Mouse (Mus musculus): Measurements from ENCODE around the gene Slc27a1. TPM values are rescaled to one million over a fixed set of nuclear protein-coding genes. Genes with fewer than 3 reads are reported as not detected.
"Not testable (repeated sequence)": the region's sequence is repeated elsewhere in the genome, so short reads cannot be mapped to it uniquely, and the experiment has no call there.

Slc27a1 gene
- polyA plus RNA-seq (2016; fragmentation: Nextera tagmentation; extraction: Ambion mirVana), result 21.8 and 30.7 TPM in 2 replicates

DNA sequence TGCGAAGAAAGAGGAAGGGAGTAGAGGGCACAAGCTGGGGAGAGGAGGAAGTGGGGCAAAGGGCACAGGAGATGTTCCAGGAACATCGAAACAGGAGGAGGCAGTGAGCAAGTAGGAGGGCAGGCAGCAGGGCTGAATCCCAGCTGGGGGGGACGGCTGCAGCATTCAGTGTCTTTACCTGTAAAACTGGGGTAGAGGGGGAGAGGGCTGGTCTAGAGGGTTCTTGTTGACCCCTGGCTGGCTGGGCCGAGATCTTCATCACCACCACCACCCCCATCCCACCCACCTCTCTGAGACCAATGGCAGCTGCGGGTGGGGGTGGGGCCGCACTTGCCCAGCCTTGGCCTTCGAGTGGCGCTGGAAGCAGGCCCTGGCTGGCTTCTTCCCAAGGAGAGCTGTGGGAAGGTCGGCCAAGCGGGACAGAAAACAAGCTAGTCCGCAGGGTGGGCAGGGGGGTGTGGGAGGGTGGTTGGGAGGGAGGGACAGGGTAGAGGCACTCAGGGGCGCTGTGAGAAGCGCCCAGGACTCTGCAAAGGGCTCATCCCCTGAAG, at the start of gene Slc27a1:
Slc27a1 (plus strand) TSS at position 496 of the 551 bp plus-strand sequence.
- Histone ChIP-seq H3K9me3 (peaks cover 8% of the 10 kb centered on the region), H3K27ac (replicated peaks) (peak within 1 kb of the TSS; percentile 79), H3K4me3 (peak within 1 kb of the TSS; percentile 71), H3K4me1 (peaks cover 33% of the 10 kb centered on the region), H3K36me3 (replicated peaks) (no peaks in the 10 kb centered on the region), H3K27me3 (replicated peaks; ENCODE audit: low read depth, poor library complexity, severe bottlenecking) (peaks cover 56% of the 10 kb centered on the region)
- 15% methylated on average over 13 of the region's 13 CpGs for WGBS
- DNase-seq (ENCODE audit: low spot score), result no peak

DNA sequence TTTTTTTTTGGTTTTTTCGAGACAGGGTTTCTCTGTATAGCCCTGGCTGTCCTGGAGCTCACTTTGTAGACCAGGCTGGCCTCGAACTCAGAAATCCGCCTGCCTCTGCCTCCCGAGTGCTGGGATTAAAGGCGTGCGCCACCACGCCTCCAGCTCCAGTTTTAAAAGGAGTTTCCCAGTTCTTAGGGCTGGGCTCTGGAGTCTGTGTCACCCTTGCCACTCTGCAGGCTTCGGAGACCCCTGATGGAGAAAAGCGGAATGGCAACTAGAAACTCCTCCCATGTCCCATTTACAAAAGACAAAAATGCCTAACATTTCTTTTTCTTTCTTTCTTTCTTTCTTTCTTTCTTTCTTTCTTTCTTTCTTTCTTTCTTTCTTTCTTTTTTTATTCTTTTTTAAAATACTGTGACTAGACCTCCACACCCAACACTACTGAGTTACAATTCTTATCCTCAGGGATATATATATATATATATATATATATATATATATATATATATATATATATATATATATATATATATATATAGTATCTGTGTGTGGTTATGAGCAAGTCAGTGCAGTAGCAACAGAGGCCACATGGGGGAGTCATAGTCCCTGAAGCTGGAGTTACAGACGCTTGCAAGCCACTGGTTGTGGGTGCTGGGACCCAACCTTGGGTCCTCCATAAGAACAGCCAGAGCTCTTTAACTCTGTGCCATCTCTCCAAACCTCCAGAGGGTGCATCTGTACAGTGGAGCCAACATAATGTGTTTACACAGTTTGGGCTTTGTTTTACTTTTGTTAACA, 49.5 kb upstream of the Slc27a1 start:
- not testable (repeated sequence) for H3K9me3 ChIP-seq; H3K4me3 ChIP-seq; H3K36me3 ChIP-seq (replicated peaks); H3K27ac ChIP-seq (replicated peaks)
- Histone ChIP-seq H3K27me3 (replicated peaks; ENCODE audit: low read depth, poor library complexity, severe bottlenecking) (peaks cover 21% of the 10 kb centered on the region), H3K4me1 (peaks cover 33% of the 10 kb centered on the region)
- peak; percentile 75 for DNase-seq (ENCODE audit: low spot score)
- WGBS, result 42% methylated on average over 10 of the region's 10 CpGs

DNA sequence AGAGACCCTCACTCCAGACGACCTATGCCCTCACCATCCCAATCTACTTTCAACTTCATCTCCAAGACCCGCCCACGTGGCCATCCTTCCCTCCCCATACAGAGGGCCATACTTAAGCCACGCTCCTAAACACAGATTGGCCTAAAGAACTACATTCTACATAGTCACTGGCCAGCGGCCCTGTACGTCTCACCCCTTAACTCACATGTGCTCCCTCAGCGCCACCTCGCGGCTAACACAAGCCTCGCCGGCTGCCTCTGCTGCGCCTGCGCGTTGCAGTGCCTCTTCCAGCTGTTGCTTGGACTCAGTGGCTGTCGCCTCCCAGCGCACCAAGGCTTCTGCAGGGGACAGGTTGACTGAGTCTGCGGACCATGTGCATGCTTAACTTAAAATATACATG, 47.0 kb upstream of the Slc27a1 start:
- Histone ChIP-seq H3K9me3 (no peaks in the 10 kb centered on the region), H3K27ac (replicated peaks) (no peak overlapping the region), H3K27me3 (replicated peaks; ENCODE audit: low read depth, poor library complexity, severe bottlenecking) (peaks cover 45% of the 10 kb centered on the region), H3K4me3 (peak overlapping the region; percentile 8), H3K4me1 (peaks cover 48% of the 10 kb centered on the region), H3K36me3 (replicated peaks) (no peaks in the 10 kb centered on the region)
- WGBS, result 4% methylated on average over 17 of the region's 17 CpGs
- peak; percentile 95 for DNase-seq (ENCODE audit: low spot score)

DNA sequence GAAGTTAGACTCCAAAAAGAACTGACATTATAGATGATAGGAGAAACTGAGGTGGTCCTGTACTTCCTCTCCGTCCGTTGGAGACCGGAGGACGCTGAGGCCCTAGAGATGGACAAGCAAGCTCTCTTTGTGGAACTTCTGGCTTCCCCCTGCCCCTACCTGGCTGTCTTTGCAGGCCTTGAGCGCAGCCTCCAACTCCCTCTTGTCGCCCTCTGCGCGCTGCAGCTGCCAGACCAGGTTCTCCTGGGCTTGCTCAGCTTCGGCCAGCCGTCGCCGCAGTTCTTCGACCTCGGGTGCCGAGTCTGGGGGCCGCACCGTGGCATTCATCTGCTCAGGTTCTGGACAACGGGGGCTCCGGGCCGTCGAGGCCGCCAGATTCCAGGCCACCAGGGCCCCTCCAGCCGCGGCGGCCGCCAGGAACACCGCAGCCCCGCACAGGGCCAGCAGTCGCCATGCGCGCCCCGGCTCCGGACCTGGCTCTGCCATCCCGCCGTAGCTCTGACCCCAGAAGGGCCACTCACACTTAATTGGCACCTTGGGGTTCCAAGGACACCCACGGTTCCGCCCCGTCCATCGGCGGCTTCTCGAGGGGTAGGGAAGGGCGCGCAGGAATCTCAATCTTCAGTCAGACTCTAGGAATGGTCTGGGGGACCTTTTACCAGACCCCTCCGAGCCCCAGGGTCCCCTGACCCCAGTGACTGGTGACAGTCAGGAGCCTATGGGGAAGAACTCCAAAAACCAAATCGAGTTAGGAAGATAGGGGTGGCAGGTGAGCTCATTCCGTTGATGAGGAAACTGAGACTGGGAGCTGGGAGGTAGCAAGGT, 43.2 kb upstream of the Slc27a1 start, which contains the start of gene Ccdc194:
Ccdc194 (minus strand) TSS at position 486 of the 825 bp plus-strand sequence.
- Histone ChIP-seq H3K27me3 (replicated peaks; ENCODE audit: low read depth, poor library complexity, severe bottlenecking) (peaks cover 68% of the 10 kb centered on the region), H3K4me3 (peak within 1 kb of the TSS; percentile 48), H3K4me1 (peaks cover 39% of the 10 kb centered on the region), H3K9me3 (no peaks in the 10 kb centered on the region), H3K27ac (replicated peaks) (peak within 1 kb of the TSS; percentile 45), H3K36me3 (replicated peaks) (no peaks in the 10 kb centered on the region)
- DNase-seq (ENCODE audit: low spot score), result peak; percentile 54
- WGBS, result 5% methylated on average over 46 of the region's 46 CpGs

DNA sequence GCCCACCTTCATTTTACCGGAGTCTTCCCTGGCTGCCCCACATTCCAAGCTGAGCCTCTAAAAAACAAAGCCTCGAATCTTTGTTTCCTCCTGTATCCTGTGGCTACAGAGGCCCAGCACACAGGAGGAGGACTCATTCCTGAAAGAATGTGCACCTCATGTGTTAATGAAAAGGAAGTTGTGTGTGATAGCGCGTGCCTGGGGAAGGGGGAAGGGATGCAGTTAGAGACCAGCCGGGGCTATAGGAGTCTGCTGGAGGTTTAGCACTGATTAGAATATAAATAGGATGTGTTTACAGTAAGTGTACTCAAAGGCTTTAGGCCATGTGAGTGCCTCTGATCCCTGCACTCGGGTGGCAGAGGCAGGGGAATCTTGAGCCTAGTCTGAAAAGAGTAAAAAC, 42.4 kb upstream of the Slc27a1 start:
- Histone ChIP-seq H3K4me1 (peaks cover 35% of the 10 kb centered on the region), H3K9me3 (no peaks in the 10 kb centered on the region), H3K36me3 (replicated peaks) (no peaks in the 10 kb centered on the region), H3K27ac (replicated peaks) (no peak overlapping the region), H3K4me3 (no peak overlapping the region), H3K27me3 (replicated peaks; ENCODE audit: low read depth, poor library complexity, severe bottlenecking) (peaks cover 68% of the 10 kb centered on the region)
- WGBS, result 8% methylated on average over 6 of the region's 6 CpGs
- DNase-seq (ENCODE audit: low spot score), result peak; percentile 46

DNA sequence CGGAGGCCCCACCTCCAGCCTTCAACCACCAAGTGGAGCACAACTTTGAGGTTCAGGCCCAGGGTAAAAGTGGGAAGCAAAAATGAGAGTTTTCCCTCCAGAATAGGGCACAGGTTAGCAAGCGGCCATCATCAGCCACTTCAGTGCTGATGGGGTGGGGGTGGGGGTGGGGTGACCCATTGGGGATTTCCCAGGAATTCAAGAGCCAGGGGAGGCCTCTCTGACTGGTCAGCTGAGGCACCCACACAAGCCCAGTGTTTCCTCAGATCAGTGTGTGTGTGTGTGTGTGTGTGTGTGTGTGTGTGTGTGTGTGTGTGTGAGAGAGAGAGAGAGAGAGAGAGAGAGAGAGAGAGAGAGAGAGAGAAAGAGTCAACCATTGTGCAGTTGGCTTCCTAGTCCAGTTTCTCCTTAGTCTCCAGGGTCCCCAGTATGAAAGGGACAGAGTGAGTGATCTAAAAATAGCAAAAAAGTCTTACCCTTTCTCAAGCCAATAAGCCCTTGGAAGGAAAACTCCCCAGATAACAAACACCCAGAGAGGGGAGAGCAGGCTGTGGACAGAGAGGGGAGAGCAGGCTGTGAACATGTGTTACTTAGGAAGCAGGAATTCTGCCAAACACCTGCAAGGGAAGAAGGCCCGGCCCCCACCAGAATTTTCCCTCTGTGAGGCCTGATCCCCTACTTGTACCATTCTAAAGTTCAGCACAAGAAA, 41.4 kb upstream of the Slc27a1 start:
- Histone ChIP-seq H3K9me3 (no peaks in the 10 kb centered on the region), H3K27ac (replicated peaks) (no peak overlapping the region; the same call in 1 of the 2 replicates), H3K4me3 (no peak overlapping the region), H3K4me1 (peaks cover 28% of the 10 kb centered on the region), H3K27me3 (replicated peaks; ENCODE audit: low read depth, poor library complexity, severe bottlenecking) (peaks cover 65% of the 10 kb centered on the region), H3K36me3 (replicated peaks) (no peaks in the 10 kb centered on the region)
- no peak for DNase-seq (ENCODE audit: low spot score)
- WGBS, result 51% methylated on average over 3 of the region's 3 CpGs

DNA sequence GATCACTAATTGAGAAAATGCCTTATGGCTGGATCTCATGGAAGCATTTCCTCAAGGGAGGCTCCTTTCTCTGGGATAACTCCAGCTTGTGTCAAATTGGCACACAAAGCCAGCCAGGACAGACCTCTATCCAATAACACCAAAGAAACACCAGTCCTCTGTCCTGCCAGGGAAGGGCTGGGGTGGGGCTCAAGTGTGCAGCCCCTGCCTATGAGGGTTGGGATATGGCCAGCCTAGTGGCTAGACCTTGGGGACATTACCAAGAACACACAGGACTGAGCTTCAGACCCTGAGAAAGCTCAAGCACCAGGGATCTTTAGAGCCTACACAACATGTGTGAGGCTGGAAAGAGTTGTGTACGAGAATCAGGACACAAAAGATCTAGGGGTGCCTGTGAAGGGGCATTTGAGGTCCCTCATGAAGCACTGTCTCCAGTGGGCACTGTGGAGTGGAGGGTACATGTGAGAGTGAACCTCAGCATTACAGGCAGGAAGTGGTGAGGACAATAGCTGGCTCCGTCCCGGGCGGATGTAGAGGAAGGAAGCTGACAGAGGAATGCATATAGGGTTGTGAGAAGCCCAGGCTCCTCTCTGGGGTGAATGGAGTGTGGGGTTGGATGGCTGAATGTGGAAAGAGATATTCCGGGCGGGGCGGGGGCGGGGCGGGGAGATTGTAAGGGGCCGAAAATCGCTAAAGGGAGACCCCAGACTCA, 40.2 kb upstream of the Slc27a1 start:
- Histone ChIP-seq H3K9me3 (no peaks in the 10 kb centered on the region), H3K27ac (replicated peaks) (peak overlapping the region; percentile 71), H3K4me3 (no peak overlapping the region), H3K4me1 (peaks cover 28% of the 10 kb centered on the region), H3K36me3 (replicated peaks) (no peaks in the 10 kb centered on the region), H3K27me3 (replicated peaks; ENCODE audit: low read depth, poor library complexity, severe bottlenecking) (peaks cover 54% of the 10 kb centered on the region)
- WGBS, result 77% methylated on average over 11 of the region's 11 CpGs
- DNase-seq (ENCODE audit: low spot score), result no peak

DNA sequence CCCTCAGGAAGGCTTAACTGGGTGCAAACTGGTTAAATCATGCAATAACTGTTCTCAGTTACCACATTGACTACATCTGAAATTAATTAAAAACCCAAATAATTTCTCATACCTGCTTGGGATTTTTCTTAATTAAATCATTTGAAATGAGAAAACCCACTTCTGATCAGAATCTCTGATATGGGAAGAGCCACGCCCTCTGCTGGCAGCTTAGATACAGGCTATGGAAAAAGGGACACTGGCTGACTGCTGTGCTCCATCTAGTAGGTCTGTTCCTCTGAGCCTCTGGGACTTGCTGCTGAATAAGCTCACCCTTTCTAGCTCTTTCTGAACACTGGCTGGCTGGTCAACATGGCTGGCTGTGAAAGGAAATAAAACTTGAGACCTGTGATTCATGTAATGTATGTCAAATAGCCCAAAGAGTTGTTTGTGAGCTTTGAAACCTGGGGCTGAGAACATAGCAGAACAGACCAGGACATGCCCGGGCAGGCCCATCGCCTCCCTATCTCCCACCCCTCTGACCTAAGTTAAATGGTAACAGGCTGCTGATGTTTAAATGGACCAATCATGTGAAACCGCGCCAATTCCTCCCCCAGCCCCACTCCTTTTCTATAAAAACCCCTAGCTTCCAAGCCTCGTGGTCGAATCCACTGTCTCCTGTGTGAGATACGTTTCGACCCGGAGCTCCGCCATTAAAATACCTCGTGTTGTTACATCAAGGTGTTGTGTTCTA, 37.8 kb upstream of the Slc27a1 start:
- not testable (repeated sequence) for H3K4me3 ChIP-seq; H3K9me3 ChIP-seq; H3K27ac ChIP-seq (replicated peaks); H3K36me3 ChIP-seq (replicated peaks); DNase-seq (ENCODE audit: low spot score)
- Histone ChIP-seq H3K4me1 (peaks cover 22% of the 10 kb centered on the region), H3K27me3 (replicated peaks; ENCODE audit: low read depth, poor library complexity, severe bottlenecking) (peaks cover 47% of the 10 kb centered on the region)
- 72% methylated on average over 8 of the region's 12 CpGs for WGBS

DNA sequence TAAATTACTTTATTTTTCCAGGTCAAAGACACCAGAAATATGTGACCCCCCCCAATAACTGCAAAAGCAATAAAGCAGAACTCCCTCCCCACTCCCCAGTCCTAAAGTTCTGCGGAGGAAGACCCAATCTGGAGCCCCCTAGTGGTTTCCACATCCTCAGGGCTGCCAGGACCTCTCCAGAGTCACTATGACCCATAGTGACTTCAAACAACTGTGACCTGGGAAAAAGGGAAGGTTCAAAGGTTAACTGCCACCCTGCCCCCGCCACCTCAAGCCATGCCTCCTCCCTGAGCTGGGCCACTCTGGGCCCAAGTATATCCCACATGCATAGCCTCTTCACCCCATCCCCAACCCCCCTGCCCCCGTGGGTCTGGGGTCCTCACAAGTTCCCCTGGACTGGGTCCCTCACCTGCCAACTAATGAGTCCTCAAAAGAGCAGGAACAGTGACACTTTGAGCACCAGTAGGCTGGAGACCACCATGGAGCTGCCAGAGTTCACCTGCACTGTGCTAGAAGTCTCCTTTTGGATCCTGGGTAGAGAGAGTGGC, 34.3 kb upstream of the Slc27a1 start:
- Histone ChIP-seq H3K27ac (replicated peaks) (no peak overlapping the region), H3K36me3 (replicated peaks) (no peaks in the 10 kb centered on the region), H3K27me3 (replicated peaks; ENCODE audit: low read depth, poor library complexity, severe bottlenecking) (peaks cover 48% of the 10 kb centered on the region), H3K4me3 (no peak overlapping the region), H3K9me3 (no peaks in the 10 kb centered on the region), H3K4me1 (peaks cover 22% of the 10 kb centered on the region)
- DNase-seq (ENCODE audit: low spot score), result no peak
- WGBS, result 37% methylated on average over 3 of the region's 3 CpGs

DNA sequence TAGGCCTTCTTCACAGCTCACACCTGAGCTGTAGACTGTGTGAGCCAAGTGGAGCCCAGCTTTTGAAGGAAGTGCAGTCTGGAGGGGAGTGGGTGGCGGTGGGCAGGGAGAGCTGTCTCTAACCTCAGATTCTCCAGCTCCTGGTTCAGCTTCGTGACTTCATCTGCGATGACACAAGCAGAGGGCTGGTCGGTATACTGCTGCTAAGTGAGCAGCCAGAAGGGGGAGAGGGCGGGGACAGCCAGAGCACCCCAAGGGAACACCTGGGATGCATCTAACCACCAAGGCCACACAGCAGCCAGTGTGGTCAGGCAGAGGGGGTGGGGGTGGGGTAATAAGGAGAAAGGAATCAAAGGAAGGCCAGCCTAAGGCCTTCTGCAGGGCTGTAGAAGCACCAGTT, 33.0 kb upstream of the Slc27a1 start:
- DNase-seq (ENCODE audit: low spot score), result no peak
- Histone ChIP-seq H3K27me3 (replicated peaks; ENCODE audit: low read depth, poor library complexity, severe bottlenecking) (peaks cover 53% of the 10 kb centered on the region), H3K4me1 (peaks cover 22% of the 10 kb centered on the region), H3K36me3 (replicated peaks) (no peaks in the 10 kb centered on the region), H3K9me3 (no peaks in the 10 kb centered on the region), H3K27ac (replicated peaks) (no peak overlapping the region), H3K4me3 (no peak overlapping the region)
- WGBS, result 57% methylated on average over 5 of the region's 5 CpGs

All from embryonic facial prominence, embryonic 10.5 days (tissue).